Mouse (Mus musculus) heart, postnatal 0 days (tissue): ENCODE measurements around the gene Sox18.

Experiments used
- CTCF ChIP-seq: IDR thresholded peaks from 2 replicates; pipeline ENCODE4 v1.5.1; 2016; ENCODE audit warnings: antibody characterized with exemption, control low read depth, low read depth
- EP300 ChIP-seq: IDR thresholded peaks from 2 replicates; pipeline ENCODE4 v1.6.1; 2016; ENCODE audit warnings: antibody characterized with exemption, low read depth

DNA sequence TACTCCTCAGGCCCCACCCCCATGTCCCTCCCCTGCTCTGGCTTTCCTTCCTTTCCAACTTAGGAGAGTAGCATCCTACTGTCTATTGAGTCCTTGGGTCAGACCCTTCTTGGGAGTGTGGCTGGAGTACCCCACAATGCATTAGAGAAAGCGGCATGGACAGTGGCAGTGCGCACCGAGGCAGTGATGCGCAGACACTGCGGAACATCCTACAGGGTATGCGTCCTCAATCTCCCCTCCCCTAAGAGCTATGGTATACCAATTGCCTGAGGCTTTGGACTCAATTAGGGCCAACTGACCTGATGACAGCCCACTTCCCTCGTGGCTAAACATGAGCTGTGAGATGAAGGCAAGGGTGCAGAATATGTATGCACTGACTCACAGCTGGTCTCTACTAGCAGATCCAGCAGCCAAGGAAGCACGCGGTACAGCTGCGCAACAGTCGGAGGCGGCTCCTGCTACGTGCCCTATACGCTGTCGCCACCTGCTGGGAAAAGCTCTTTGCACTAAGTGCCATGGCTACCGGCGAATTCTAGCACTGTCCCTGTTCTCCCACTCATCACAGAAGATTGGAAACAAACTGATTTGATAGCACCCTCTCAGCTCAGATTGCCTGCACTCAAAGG lies 12.4 kb downstream of the Sox18 start:
- TF ChIP-seq CTCF (peak; percentile 52), EP300 (no peak)
